Mouse (Mus musculus) megakaryocyte, embryonic 14.5 days (primary cell): ENCODE results near the gene Ubp1.

Experiments used
- FLI1 ChIP-seq: IDR thresholded peaks from 2 replicates; pipeline ENCODE4 v1.6.1; 2012; ENCODE audit warnings: low read length, inconsistent platforms, mixed read lengths
- GATA1 ChIP-seq: IDR thresholded peaks from 3 replicates; pipeline ENCODE4 v1.6.1; 2012; ENCODE audit warnings: mixed read lengths, low read length, inconsistent platforms, borderline replicate concordance

DNA sequence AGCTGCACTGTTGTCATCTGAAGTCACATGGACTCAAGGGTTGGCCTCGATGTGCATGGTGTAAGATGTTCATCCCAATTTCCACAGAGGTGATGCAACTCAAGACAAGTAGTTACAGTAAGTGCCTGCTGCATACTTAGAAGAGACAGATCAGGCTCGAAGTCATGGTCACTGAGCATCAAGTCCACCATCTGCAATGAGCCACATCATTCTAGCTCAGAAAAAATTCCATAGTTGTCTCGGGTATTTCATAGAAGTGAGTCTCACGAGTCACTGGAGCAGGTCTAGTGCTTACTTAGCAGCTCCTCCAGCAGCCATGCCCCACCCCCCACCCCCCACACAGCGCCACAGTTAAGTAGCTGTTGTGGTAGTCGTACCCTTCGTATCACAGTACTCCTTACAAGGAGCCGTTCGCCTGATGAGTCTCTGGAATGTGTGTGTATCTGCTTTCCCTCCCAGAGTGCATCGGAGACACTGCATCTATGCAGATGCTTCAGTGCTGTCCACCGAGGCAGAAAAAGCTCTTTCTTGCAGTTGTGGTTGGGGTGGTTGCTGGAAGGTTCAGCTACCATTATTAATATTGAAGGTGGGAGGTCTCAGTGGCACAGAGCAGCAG, 46.6 kb downstream of the Ubp1 start:
- TF ChIP-seq FLI1 (no peak), GATA1 (no peak)
